11 mouse cellular contexts compared by ENCODE assay signal in the genomic region with DNA sequence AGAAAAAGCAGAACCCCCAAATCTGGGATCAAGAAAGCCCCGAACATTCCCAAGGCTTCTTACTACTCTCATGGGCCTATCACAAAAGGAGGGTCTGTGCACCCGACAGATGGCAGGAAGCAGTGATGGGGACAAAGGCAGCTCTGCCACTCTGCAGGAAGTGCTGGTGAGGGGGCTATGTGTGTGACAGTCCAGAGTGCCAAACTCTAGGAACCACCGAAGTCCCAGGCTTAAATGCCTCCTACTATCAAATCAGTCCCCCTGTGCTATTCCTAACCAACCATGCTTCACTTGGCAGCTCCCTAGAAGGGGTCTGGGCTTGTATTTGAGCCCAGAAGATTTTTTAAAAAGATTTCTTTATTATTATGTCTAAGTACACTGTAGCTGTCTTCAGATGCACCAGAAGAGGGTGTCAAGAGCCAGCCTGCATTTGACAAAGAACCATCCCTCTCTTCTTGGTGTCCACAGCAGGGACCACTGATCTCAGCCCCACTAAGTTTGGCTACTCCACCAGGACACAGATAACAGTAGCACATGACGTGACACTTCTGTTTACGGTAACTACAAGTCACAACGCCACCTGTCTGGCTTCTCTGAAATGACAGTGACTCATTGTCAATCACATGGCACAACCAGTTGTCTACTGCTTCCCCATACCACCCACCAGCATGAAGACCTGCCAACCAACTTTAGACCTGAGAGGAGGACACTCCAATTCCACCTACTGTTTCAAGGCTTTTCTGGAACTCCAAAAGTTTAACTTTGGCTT. TPM values are rescaled to one million over a fixed set of nuclear protein-coding genes. Genes with fewer than 3 reads are reported as not detected.
DNase-seq lines count a peak whose midpoint lies in the region; ATAC-seq and TF ChIP-seq lines count a peak whose summit lies in the region.
"Had no signal": no experiment of that assay in that cellular context is flagged by ENCODE, and none has a peak within 500 bp of the region (broad histone marks: within the 10 kb centered on the region; RNA-seq: fewer than 3 reads in every experiment).

No protein-coding gene starts in this region.

- no peak for TF ChIP-seq RAD21 in MEL (IDR thresholded peaks at IDR 0.05; ENCODE audit: low read depth, low read length)

- DNase-seq in thymus, postnatal 0 days (ENCODE audit: low spot score) = peak; percentile 18
- no peak for DNase-seq in thymus, postnatal 25 days
- DNase-seq in MEL (ENCODE audit: low read depth, low spot score) = peak; percentile 30
- no peak for DNase-seq in frontal cortex, postnatal 10 days (ENCODE audit: low spot score in 2 of 2)
- DNase-seq in right cerebral cortex, postnatal 36 days (ENCODE audit: low spot score in 2 of 2) = no peak

- TF ChIP-seq POLR2A in MEL (IDR thresholded peaks at IDR 0.05; ENCODE audit: control insufficient read depth in 1 of 2, insufficient read depth in 1 of 2, low read depth in 1 of 2, low read length in 2 of 2, poor library complexity in 1 of 2) = no peak

- H3K27me3 ChIP-seq in MEL (ENCODE audit: control insufficient read depth in 1 of 2, insufficient read depth in 2 of 2, low read length in 2 of 2) = no peaks in the 10 kb centered on the region
- H3K27me3 ChIP-seq: heart, embryonic 15.5 days; limb, embryonic 12.5 days had no signal

- TF ChIP-seq CTCF in MEL (IDR thresholded peaks at IDR 0.05 in 2 of 3, conservative IDR thresholded peaks at IDR 0.05 in 1 of 3; ENCODE audit: control insufficient read depth in 1 of 3, insufficient read depth in 1 of 3, low read depth in 2 of 3, low read length in 3 of 3, poor library complexity in 1 of 3, severe bottlenecking in 1 of 3) = no peak

- H3K4me1 ChIP-seq in MEL (ENCODE audit: control insufficient read depth in 1 of 2, insufficient read depth in 2 of 2, low read length in 2 of 2) = no peaks in the 10 kb centered on the region
- H3K4me1 ChIP-seq: limb, embryonic 12.5 days had no signal

- TF ChIP-seq EP300 in MEL (IDR thresholded peaks at IDR 0.05; ENCODE audit: low read depth in 1 of 2, low read length in 2 of 2) = no peak

- ATAC-seq in megakaryocyte, adult 5-6 weeks (ENCODE audit: poor library complexity, severe bottlenecking) = peak; percentile 33; the same call in 1 of the 2 replicates
- ATAC-seq in frontal cortex, adult (ENCODE audit: low TSS enrichment) = no peak
- ATAC-seq: intestine, postnatal 0 days had no signal

- H3K36me3 ChIP-seq in MEL (ENCODE audit: control insufficient read depth in 1 of 2, insufficient read depth in 2 of 2, low read length in 2 of 2) = no peaks in the 10 kb centered on the region; a peak in 1 of 4 replicates

- no peak overlapping the region for H3K27ac ChIP-seq in MEL (ENCODE audit: control insufficient read depth, low read depth, low read length)
- H3K27ac ChIP-seq: heart, embryonic 15.5 days; hindbrain, embryonic 14.5 days; limb, embryonic 12.5 days had no signal

- no peaks in the 10 kb centered on the region for H3K9me3 ChIP-seq in MEL (replicated peaks; ENCODE audit: insufficient read depth, low read length)
- H3K9me3 ChIP-seq: heart, embryonic 15.5 days; limb, embryonic 12.5 days had no signal

- H3K4me3 ChIP-seq in MEL (ENCODE audit: control insufficient read depth in 1 of 2, insufficient read depth in 1 of 2, low read depth in 2 of 2, low read length in 2 of 2) = no peak overlapping the region
- H3K4me3 ChIP-seq: heart, embryonic 15.5 days; limb, embryonic 12.5 days had no signal

- H3K79me2 ChIP-seq in MEL (ENCODE audit: control insufficient read depth, insufficient read depth, low read length, poor library complexity) = no peaks in the 10 kb centered on the region

- no peak overlapping the region for H3K9ac ChIP-seq in MEL (ENCODE audit: control insufficient read depth, low read depth, low read length, poor library complexity, severe bottlenecking)
- H3K9ac ChIP-seq: heart, embryonic 15.5 days; hindbrain, embryonic 14.5 days; limb, embryonic 12.5 days had no signal

TF ChIP-seq in MEL, 35 proteins besides CTCF, POLR2A, EP300 and RAD21:
- TF ChIP-seq E2F4 (IDR thresholded peaks at IDR 0.05; ENCODE audit: borderline replicate concordance, low read depth, low read length) (no peak), POLR2AphosphoS2 (IDR thresholded peaks at IDR 0.05; ENCODE audit: low read length) (no peak), USF1 (IDR thresholded peaks at IDR 0.05; ENCODE audit: low read depth, low read length) (no peak; the same call in 1 of the 2 replicates)
TF ChIP-seq in MEL: peak in this region for 0.

RNA-seq across cellular contexts. Expression of gene Eif3j1, which starts 41.0 kb away (rescaled TPM):
- polyA plus RNA-seq in thymus, postnatal 0 days (2015; fragmentation: Nextera tagmentation; extraction: Ambion mirVana) = 11.4 and 14.8 TPM in 2 replicates
- total RNA-seq in MEL (2012; rRNA removed) = 11.2 and 12.5 TPM in 2 replicates
- 1 to 10 TPM in 1 of 2 experiments, not detected in 1; 8.5 TPM for polyA plus RNA-seq in MEL (2012; ENCODE audit: insufficient read depth in 1 of 2, insufficient read length in 2 of 2, low read depth in 1 of 2, low replicate concordance in 2 of 2, missing spikeins in 1 of 2)
- 14.5 and 15.3 TPM in 2 replicates for total RNA-seq in megakaryocyte, adult 5-6 weeks (2015)
- total RNA-seq in megakaryocyte, adult 5-6 weeks (2017) = 16.4 and 17.2 TPM in 2 replicates

RNA-seq across cellular contexts. Expression of gene Spg11, which starts 48.9 kb away (rescaled TPM):
- polyA plus RNA-seq in thymus, postnatal 0 days (2015; fragmentation: Nextera tagmentation; extraction: Ambion mirVana) = 5.8 and 6.9 TPM in 2 replicates
- total RNA-seq in MEL (2012; rRNA removed) = 5.9 TPM in 2 replicates
- 1 to 10 TPM in 1 of 2 experiments, not detected in 1; 6.9 TPM for polyA plus RNA-seq in MEL (2012; ENCODE audit: insufficient read depth in 1 of 2, insufficient read length in 2 of 2, low read depth in 1 of 2, low replicate concordance in 2 of 2, missing spikeins in 1 of 2)
- total RNA-seq in megakaryocyte, adult 5-6 weeks (2015) = 11.2 TPM in 2 replicates
- 14.8 and 15.3 TPM in 2 replicates for total RNA-seq in megakaryocyte, adult 5-6 weeks (2017)

Comparison
In these comparisons a context has a peak if more than half of its experiments do, and no peak if none do; other contexts are left out.
1. DNase-seq: peak in thymus, postnatal 0 days (single experiment) and MEL (single experiment); none in thymus, postnatal 25 days (single experiment), frontal cortex, postnatal 10 days (0 of 2) and right cerebral cortex, postnatal 36 days (0 of 2).